Mouse (Mus musculus) stomach, embryonic 16.5 days (tissue): Measurements from ENCODE around the gene Ryr1. TPM values are rescaled to one million over a fixed set of nuclear protein-coding genes. Genes with fewer than 3 reads are reported as not detected.

Source experiments
- ATAC-seq: fragments of 200-750 bp; cut with Nextera tagmentation; 2 replicates; pipeline ENCODE4 v1.8.0; 2017; ENCODE audit warnings: moderate number of reproducible peaks, moderate TSS enrichment; ENCODE audit not compliant: insufficient read depth, low FRiP score
- H3K27ac ChIP-seq: fragments of 300-500 bp; sonication (generic); 2 replicates; pipeline ENCODE4 v1.5.1; 2014; ENCODE audit warnings: low read length
- H3K27me3 ChIP-seq: fragments of 300-500 bp; sonication (generic); 2 replicates; pipeline ENCODE4 v1.6.1; 2014; ENCODE audit warnings: low read length, control low read depth, mixed read lengths; ENCODE audit not compliant: control insufficient read depth, insufficient read depth
- H3K36me3 ChIP-seq: fragments of 300-500 bp; sonication (generic); 2 replicates; pipeline ENCODE4 v1.6.1; 2014; ENCODE audit warnings: low read length; ENCODE audit not compliant: control insufficient read depth, insufficient read depth
- H3K4me1 ChIP-seq: fragments of 300-500 bp; sonication (generic); 2 replicates; pipeline ENCODE4 v1.6.1; 2014; ENCODE audit warnings: low read length, control low read depth, mixed read lengths; ENCODE audit not compliant: control insufficient read depth, insufficient read depth
- H3K4me2 ChIP-seq: fragments of 300-500 bp; sonication (generic); 2 replicates; pipeline ENCODE4 v1.6.1; 2014; ENCODE audit warnings: low read depth, low read length, mixed read lengths
- H3K4me3 ChIP-seq: fragments of 300-500 bp; sonication (generic); replicated peaks from 2 replicates; pipeline ENCODE4 v1.5.1; 2014; ENCODE audit warnings: mild to moderate bottlenecking, low read length
- H3K9ac ChIP-seq: fragments of 300-500 bp; sonication (generic); 2 replicates; pipeline ENCODE4 v1.6.1; 2014; ENCODE audit warnings: low read length
- H3K9me3 ChIP-seq: fragments of 300-500 bp; sonication (generic); replicated peaks from 2 replicates; pipeline ENCODE4 v1.6.1; 2016; ENCODE audit warnings: low read length, control low read depth; ENCODE audit not compliant: control insufficient read depth
- WGBS: fragments of 180-500 bp; shearing (Covaris S2); extraction: QIAGEN DNeasy Blood & Tissue Kit; methylation state at CpG from one replicate; pipeline ENCODE4 v1.1.7; 2014; 5-methylcytosine and 5-hydroxymethylcytosine counted together
- polyA plus RNA-seq: library from polyadenylated mRNA; unstranded; fragments of >200 nt; fragmentation: Nextera tagmentation; extraction: Ambion mirVana; gene quantifications from 2 replicates; pipeline ENCODE4 v1.2.1, GENCODE M21; 2015

Gene Ryr1
- polyA plus RNA-seq, 1 experiment from 2014 or later, result 2.6 TPM

DNA sequence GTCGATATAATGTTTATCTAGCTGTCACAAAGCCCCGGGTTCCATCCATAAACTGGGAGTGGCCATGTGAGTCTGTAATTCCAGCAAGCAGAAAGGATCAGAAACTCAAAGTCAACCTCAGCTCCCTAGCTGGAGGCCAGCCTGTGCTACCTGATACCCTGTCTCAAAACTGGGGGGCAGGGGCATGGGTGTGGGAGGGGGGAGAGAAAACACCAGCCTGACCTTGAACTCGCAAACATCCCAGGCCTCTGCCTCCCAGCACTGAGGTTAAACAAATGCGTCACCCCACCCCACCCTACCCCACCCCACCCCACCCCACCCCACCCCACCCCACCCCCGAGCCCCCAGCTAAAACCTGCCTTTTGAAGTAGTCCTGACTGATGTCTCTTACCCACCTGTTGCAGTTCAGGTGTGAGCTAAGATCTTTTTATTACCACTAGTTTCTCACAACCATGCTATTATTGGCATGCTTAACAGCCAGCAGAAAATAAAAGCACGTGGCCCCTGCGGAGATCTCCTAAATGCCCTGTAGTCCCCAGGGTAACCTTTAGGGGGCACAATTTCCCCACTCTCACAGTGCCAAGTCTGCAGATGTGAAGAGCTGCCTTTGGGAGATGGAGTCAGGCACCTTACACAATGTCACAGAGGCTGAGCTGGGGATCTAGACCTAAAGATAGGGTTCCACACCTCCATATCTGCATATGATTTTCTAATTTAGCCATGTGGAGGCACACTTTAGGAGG, 1.4 kb upstream of the Ryr1 start:
- ATAC-seq, result no peak
- H3K27me3 ChIP-seq, result no peaks in the 10 kb centered on the region
- H3K36me3 ChIP-seq, result no peaks in the 10 kb centered on the region
- H3K4me2 ChIP-seq, result no peak overlapping the region
- no peak overlapping the region for H3K9ac ChIP-seq
- H3K4me1 ChIP-seq, result peaks cover 8% of the 10 kb centered on the region
- no peaks in the 10 kb centered on the region for H3K9me3 ChIP-seq
- H3K4me3 ChIP-seq, result no peak overlapping the region
- WGBS, result 6% methylated on average over 7 of the region's 7 CpGs
- no peak overlapping the region for H3K27ac ChIP-seq

DNA sequence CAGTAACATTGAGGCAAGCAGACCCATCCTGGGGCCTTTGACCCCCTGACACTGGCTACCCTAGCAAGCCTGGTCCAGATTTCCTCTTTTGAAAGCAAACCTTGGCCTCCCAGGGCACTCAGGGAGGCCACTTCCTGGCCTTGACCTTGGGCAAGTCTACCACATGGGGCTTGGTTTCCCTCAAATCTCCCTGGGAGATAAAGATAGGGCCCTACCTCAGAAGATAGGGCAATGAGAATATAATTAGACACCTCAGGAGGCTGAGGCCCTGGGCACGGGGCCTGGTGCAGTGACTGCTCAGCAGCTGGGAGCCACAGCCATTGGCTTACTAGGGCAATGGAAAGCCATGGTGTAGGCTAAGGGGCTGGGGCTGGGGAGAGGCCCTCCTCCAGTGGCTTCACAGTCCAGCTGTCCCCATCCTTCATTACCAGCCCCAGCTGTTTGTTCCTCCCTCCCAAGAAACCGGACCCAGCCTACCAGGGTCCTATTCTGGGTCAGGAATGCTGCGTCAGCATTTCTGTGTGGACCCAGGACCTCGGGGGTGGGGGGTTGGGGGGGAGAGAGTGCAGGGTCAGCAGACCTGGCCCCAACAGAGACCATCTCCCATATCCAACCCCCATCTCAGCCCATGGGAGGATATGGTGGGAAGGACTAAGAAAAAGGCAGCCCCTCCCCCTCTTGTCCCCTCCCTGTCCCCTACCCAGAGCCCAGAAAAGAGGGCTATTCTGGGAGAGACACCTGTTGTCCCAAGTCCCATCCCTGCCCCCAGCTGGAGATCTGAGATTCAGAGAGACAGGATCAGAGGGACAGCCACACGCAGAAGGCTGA, 1.2 kb downstream of the Ryr1 start:
- ATAC-seq, result no peak
- H3K4me2 ChIP-seq, result no peak overlapping the region
- H3K27ac ChIP-seq, result no peak overlapping the region
- no peak overlapping the region for H3K9ac ChIP-seq
- H3K4me3 ChIP-seq, result no peak overlapping the region
- H3K27me3 ChIP-seq, result no peaks in the 10 kb centered on the region
- H3K9me3 ChIP-seq, result no peaks in the 10 kb centered on the region
- no peaks in the 10 kb centered on the region for H3K36me3 ChIP-seq
- peaks cover 8% of the 10 kb centered on the region for H3K4me1 ChIP-seq
- WGBS, result 46% methylated on average over 5 of the region's 5 CpGs

- WGBS, result 84% methylated on average over 9 of the region's 9 CpGs
- no peak for ATAC-seq
Observed at GRCm38 (mm10) chr7:29122821-29123220, 2.2 kb downstream of the Ryr1 start.

DNA sequence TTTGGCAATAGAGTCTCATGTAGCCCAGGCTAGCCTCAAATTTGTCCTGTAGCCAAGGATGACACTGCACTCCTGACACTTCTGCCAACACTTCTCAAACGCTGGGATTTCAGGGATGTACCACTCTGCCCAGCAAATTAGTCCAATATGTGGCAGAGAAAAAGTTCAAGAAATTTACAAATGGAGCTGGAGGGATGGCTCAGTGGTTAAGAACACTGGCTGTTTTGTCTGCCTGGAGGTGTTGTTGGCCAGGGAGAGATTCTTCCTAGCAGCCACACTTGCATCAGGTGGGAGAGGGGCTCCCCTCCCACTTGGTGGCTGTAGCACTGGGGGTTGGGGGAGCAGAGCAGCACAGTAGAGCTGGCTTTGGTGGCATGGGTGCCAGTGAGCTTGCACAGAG, 5.5 kb downstream of the Ryr1 start:
- H3K27me3 ChIP-seq, result no peaks in the 10 kb centered on the region
- WGBS, result 65% methylated on average over 1 of the region's 1 CpGs
- no peaks in the 10 kb centered on the region for H3K9me3 ChIP-seq
- peaks cover 3% of the 10 kb centered on the region for H3K4me1 ChIP-seq
- ATAC-seq, result no peak
- H3K36me3 ChIP-seq, result no peaks in the 10 kb centered on the region
- no peak overlapping the region for H3K27ac ChIP-seq
- no peak overlapping the region for H3K4me3 ChIP-seq
- no peak overlapping the region for H3K4me2 ChIP-seq
- no peak overlapping the region for H3K9ac ChIP-seq

More at GRCm38 (mm10) chr7:29122821-29123220, 2.2 kb downstream of the Ryr1 start:
- Histone ChIP-seq H3K36me3 (no peaks in the 10 kb centered on the region), H3K9ac (no peak overlapping the region), H3K4me1 (peaks cover 8% of the 10 kb centered on the region), H3K9me3 (no peaks in the 10 kb centered on the region), H3K27me3 (no peaks in the 10 kb centered on the region), H3K4me2 (no peak overlapping the region), H3K4me3 (no peak overlapping the region), H3K27ac (no peak overlapping the region)

DNA sequence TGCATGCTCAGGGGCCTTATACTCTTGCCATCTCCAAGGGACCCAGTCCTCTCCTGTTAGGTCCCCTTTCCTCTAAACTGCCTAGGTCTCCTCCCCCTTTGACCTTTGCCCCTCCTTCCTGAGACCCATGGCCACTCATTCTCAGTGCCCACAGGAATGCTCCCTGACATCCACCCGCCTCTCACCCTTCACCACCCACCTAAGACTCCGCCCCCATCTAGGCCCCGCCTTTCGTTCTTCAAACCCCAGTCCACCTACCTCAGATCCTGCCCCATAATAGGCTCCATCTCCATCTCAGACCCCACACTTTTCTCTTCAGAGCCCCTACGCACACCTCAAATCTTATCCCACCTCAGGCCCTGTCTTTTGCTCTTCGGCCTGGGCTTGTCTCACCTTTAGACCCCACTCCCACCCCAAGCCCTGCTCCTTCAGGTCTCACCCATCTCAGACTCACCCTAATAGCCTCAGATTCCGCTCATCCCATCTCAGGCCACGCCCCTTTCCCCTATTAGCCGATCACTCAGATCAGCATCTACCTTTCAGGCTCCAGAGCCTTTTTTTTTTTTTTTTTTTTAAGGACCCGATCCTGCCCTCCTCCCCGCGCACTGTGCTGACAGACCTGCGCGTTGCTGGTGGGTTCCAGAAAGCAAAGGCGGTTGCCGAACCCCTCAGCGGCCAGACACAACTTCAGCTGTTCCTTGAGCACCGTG, 6.7 kb downstream of the Ryr1 start:
- H3K4me3 ChIP-seq, result no peak overlapping the region
- H3K36me3 ChIP-seq, result no peaks in the 10 kb centered on the region
- no peak for ATAC-seq
- H3K4me2 ChIP-seq, result no peak overlapping the region
- no peaks in the 10 kb centered on the region for H3K9me3 ChIP-seq
- H3K27me3 ChIP-seq, result no peaks in the 10 kb centered on the region
- H3K9ac ChIP-seq, result no peak overlapping the region
- H3K27ac ChIP-seq, result no peak overlapping the region
- no peaks in the 10 kb centered on the region for H3K4me1 ChIP-seq
- WGBS, result 21% methylated on average over 18 of the region's 18 CpGs

- Histone ChIP-seq H3K4me3 (peak overlapping the region; percentile 25), H3K27me3 (no peaks in the 10 kb centered on the region), H3K27ac (no peak overlapping the region), H3K4me1 (no peaks in the 10 kb centered on the region), H3K36me3 (no peaks in the 10 kb centered on the region), H3K4me2 (peak overlapping the region; percentile 54), H3K9ac (peak overlapping the region; percentile 46), H3K9me3 (no peaks in the 10 kb centered on the region)
- ATAC-seq, result peak; percentile 75
- 25% methylated on average over 38 of the region's 38 CpGs for WGBS
Observed at GRCm38 (mm10) chr7:29108992-29109955, 15.7 kb downstream of the Ryr1 start.

DNA sequence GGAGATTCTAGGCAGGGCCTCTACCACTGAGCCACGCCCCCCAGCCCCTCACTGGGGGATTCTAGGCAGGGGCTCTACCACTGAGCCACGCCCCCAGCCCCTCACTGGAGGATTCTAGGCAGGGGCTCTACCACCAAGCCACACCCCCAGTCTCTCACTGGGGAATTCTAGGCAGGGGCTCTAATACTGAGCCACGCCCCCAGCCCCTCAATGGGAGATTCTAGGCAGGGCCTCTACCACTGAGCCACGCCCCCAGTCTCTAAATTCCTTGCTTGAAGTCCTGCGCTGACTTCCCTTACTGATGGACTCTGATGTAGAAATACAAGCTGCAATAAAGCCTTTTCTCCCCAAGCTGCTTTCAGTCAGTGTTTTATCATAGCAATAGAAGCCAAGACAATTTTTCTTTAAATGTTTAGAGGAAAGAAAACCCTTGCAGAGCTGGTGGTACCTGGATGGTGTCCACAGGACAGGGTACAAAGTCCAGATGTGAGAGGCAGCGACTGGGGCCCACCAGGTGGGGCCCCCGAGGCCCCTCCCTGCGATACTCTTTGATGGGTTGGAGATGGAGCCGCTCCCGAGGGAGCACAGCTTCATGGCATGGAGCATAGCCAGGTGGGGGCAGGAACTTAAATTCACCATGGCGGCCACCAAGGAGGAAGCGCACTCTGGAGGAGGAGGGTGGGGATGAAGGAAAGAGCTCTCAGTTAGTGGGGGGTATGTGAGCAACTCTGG, 23.5 kb downstream of the Ryr1 start:
- Histone ChIP-seq H3K27me3 (no peaks in the 10 kb centered on the region), H3K27ac (no peak overlapping the region), H3K36me3 (no peaks in the 10 kb centered on the region), H3K4me2 (no peak overlapping the region), H3K9ac (no peak overlapping the region), H3K4me3 (no peak overlapping the region), H3K9me3 (no peaks in the 10 kb centered on the region), H3K4me1 (no peaks in the 10 kb centered on the region)
- 84% methylated on average over 12 of the region's 12 CpGs for WGBS
- no peak for ATAC-seq

DNA sequence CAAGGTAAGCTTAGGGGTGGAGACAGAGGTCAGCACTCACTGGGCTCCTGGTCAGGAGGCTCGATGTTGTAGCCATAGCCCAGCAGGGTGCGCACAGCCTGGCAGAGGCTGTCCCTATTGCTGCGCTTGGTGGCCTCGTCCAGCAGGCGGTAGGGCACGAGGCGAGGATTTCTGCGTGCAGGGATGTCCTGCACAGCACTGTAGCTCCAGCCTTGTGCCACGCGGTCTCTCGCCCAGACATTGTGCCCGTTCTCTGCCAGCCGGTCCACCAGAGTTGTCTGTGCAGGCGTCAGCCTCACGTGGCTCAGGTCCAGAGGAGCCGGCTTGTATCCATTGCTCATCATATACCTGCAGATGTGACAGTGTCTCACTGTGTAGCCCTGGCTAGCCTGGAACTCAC, 27.8 kb downstream of the Ryr1 start:
- Histone ChIP-seq H3K9ac (no peak overlapping the region), H3K27ac (no peak overlapping the region), H3K4me1 (no peaks in the 10 kb centered on the region), H3K9me3 (no peaks in the 10 kb centered on the region), H3K4me3 (no peak overlapping the region), H3K36me3 (no peaks in the 10 kb centered on the region), H3K4me2 (no peak overlapping the region), H3K27me3 (no peaks in the 10 kb centered on the region)
- no peak for ATAC-seq
- WGBS, result 90% methylated on average over 16 of the region's 16 CpGs
